Mouse (Mus musculus) neural tube, embryonic 11.5 days (tissue): ENCODE measurements around the gene Lhx6. TPM values are rescaled to one million over a fixed set of nuclear protein-coding genes. Genes with fewer than 3 reads are reported as not detected.

Source experiments
- ATAC-seq: fragments of 200-750 bp; cut with Nextera tagmentation; 2 replicates; pipeline ENCODE4 v1.8.0; 2017; ENCODE audit warnings: moderate number of reproducible peaks, mild to moderate bottlenecking, moderate TSS enrichment, moderate library complexity; ENCODE audit not compliant: insufficient read depth, low FRiP score, low TSS enrichment
- DNase-seq: peaks from one replicate; pipeline ENCODE4 v3.0.0-alpha.2; 2015; ENCODE audit warnings: low spot score
- H3K27ac ChIP-seq: fragments of 300-500 bp; sonication (generic); 2 replicates; pipeline ENCODE4 v1.5.1; 2014; ENCODE audit warnings: low read depth, mild to moderate bottlenecking, low read length
- H3K27me3 ChIP-seq: fragments of 300-500 bp; sonication (generic); 2 replicates; pipeline ENCODE4 v1.6.1; 2014; ENCODE audit warnings: mild to moderate bottlenecking, low read length, mixed read lengths; ENCODE audit not compliant: control insufficient read depth, insufficient read depth
- H3K36me3 ChIP-seq: fragments of 300-500 bp; sonication (generic); 2 replicates; pipeline ENCODE4 v1.6.1; 2014; ENCODE audit warnings: mild to moderate bottlenecking, low read length, moderate library complexity, mixed read lengths; ENCODE audit not compliant: control insufficient read depth, insufficient read depth
- H3K4me1 ChIP-seq: fragments of 300-500 bp; sonication (generic); 2 replicates; pipeline ENCODE4 v1.6.1; 2014; ENCODE audit warnings: low read length, mixed read lengths; ENCODE audit not compliant: control insufficient read depth, insufficient read depth
- H3K4me2 ChIP-seq: fragments of 300-500 bp; sonication (generic); 2 replicates; pipeline ENCODE4 v1.6.1; 2014; ENCODE audit warnings: low read depth, mild to moderate bottlenecking, moderate library complexity
- H3K4me3 ChIP-seq: fragments of 300-500 bp; sonication (generic); 2 replicates; pipeline ENCODE4 v1.5.1; 2014; ENCODE audit warnings: low read depth, low read length
- H3K9ac ChIP-seq: fragments of 300-500 bp; sonication (generic); 2 replicates; pipeline ENCODE4 v1.6.1; 2014; ENCODE audit warnings: mild to moderate bottlenecking, low read length
- H3K9me3 ChIP-seq: fragments of 300-500 bp; sonication (generic); 2 replicates; pipeline ENCODE4 v1.6.1; 2016; ENCODE audit warnings: low read length; ENCODE audit not compliant: control insufficient read depth
- WGBS: fragments of 180-500 bp; shearing (Covaris S2); extraction: QIAGEN DNeasy Blood & Tissue Kit; methylation state at CpG from one replicate; pipeline ENCODE4 v1.1.7; 2014; 5-methylcytosine and 5-hydroxymethylcytosine counted together
- polyA plus RNA-seq: library from polyadenylated mRNA; unstranded; fragments of >200 nt; fragmentation: Nextera tagmentation; extraction: Ambion mirVana; gene quantifications from 2 replicates; pipeline ENCODE4 v1.2.1, GENCODE M21; 2014

The Lhx6 gene
- polyA plus RNA-seq, 1 experiment from 2014 or later: 0.72 TPM

- DNase-seq (no peak), ATAC-seq (no peak)
- Histone ChIP-seq H3K4me2 (no peak overlapping the region), H3K27ac (no peak overlapping the region), H3K36me3 (peaks cover 4% of the 10 kb centered on the region), H3K27me3 (no peaks in the 10 kb centered on the region), H3K4me1 (no peaks in the 10 kb centered on the region), H3K9ac (no peak overlapping the region), H3K4me3 (no peak overlapping the region), H3K9me3 (no peaks in the 10 kb centered on the region)
- WGBS: 92% methylated on average over 9 of the region's 9 CpGs
Measured at GRCm38 (mm10) chr2:36126795-36127429, 21.7 kb upstream of the Lhx6 start.

DNA sequence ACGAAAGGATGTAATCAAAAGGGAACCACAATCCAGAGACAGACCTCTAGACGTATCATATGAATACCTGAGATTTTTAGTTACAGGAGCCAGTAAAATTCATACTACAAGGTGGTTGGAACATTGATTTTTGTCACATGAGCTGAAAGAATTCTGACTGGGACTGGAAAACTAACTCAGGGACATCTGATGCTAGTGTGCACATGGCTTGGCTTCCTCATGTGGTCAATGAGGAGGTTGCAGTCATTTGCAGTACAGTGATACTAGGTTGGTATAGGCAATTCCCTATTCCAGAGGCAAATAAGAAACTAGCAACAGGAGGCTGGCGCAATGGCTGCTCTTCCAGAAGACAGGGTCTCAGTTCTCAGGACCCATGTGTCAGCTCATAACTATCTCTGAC is 7.4 kb upstream of the Lhx6 start:
- ATAC-seq (no peak), DNase-seq (no peak)
- peaks cover 2% of the 10 kb centered on the region; the same call in 1 of the 2 replicates for H3K36me3 ChIP-seq
- H3K4me1 ChIP-seq: no peaks in the 10 kb centered on the region
- no peaks in the 10 kb centered on the region for H3K9me3 ChIP-seq
- no peak overlapping the region for H3K9ac ChIP-seq
- 77% methylated on average over 3 of the region's 3 CpGs for WGBS
- H3K4me2 ChIP-seq: no peak overlapping the region
- H3K27ac ChIP-seq: no peak overlapping the region
- H3K27me3 ChIP-seq: peaks cover 22% of the 10 kb centered on the region
- H3K4me3 ChIP-seq: no peak overlapping the region

DNA sequence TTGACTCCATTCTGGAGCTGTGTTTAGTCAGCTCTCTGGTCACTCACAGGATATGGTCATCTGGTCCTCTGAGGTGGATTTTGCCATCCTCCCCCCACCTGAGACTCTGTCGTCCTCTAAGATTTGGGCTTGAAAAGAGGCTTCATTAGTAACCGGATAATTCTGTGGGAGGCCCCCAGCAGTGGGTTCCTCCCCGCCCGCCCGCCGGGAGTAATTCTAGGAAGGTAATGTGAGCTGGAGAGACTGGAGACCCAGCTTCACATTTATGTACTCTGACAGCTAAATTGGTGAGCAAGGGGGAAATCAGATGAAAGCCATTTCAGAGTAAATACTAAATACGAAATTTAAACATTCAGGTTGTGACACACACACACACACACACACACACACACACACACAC is 3.4 kb upstream of the Lhx6 start:
- Histone ChIP-seq H3K4me2 (no peak overlapping the region), H3K27me3 (peaks cover 62% of the 10 kb centered on the region), H3K27ac (no peak overlapping the region), H3K9ac (no peak overlapping the region), H3K4me3 (no peak overlapping the region), H3K36me3 (no peaks in the 10 kb centered on the region), H3K9me3 (no peaks in the 10 kb centered on the region), H3K4me1 (peaks cover 12% of the 10 kb centered on the region; the same call in 1 of the 2 replicates)
- 7% methylated on average over 7 of the region's 7 CpGs for WGBS
- no peak for DNase-seq
- no peak for ATAC-seq

DNA sequence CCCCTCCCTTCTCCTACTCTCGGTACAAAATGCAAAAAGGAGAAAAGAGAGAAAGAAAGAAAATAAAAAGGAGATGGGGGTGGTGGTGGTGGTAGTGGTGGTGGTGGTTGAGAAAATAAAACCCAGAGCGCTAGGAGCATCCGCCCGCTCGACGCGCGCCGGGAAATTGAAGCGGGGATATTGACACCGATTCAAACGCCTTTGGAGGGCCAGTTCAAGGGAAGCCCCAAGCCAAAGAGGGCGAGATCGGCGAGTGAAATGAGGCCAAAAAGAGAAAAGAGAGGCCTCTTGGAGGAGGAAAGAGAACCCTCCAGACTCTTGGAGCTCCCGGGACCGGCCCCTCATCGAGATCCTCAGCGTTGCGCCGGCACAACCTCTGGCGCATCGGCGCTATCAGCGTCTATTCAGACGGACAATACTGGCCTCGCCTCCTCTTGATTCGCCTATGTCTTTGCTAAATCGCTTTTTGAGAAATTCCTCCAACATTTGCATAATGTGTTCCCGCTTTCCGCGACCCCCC is 712 bp downstream of the Lhx6 start:
- Histone ChIP-seq H3K9ac (no peak overlapping the region; the same call in 1 of the 2 replicates), H3K4me2 (peak overlapping the region; percentile 49), H3K27me3 (peaks cover 97% of the 10 kb centered on the region), H3K4me1 (peaks cover 15% of the 10 kb centered on the region; the same call in 1 of the 2 replicates), H3K27ac (no peak overlapping the region), H3K36me3 (no peaks in the 10 kb centered on the region), H3K9me3 (no peaks in the 10 kb centered on the region), H3K4me3 (peak overlapping the region; percentile 30)
- WGBS: under 1% methylated on average over 32 of the region's 32 CpGs
- DNase-seq (peak; percentile 64), ATAC-seq (no peak)

- peak overlapping the region; percentile 28 for H3K4me2 ChIP-seq
- H3K9me3 ChIP-seq: no peaks in the 10 kb centered on the region
- no peak overlapping the region for H3K27ac ChIP-seq
- no peak overlapping the region for H3K9ac ChIP-seq
- ATAC-seq: no peak
- peak overlapping the region; percentile 15 for H3K4me3 ChIP-seq
- peaks cover 15% of the 10 kb centered on the region; the same call in 1 of the 2 replicates for H3K4me1 ChIP-seq
- under 1% methylated on average over 38 of the region's 38 CpGs for WGBS
- no peaks in the 10 kb centered on the region for H3K36me3 ChIP-seq
- peak; percentile 59 for DNase-seq
- peaks cover 99% of the 10 kb centered on the region for H3K27me3 ChIP-seq
Measured at GRCm38 (mm10) chr2:36103555-36104367, 1.4 kb downstream of the Lhx6 start.

GRCm38 (mm10) chr2:36103069-36103554 is 2.1 kb downstream of the Lhx6 start:
- under 1% methylated on average over 21 of the region's 21 CpGs for WGBS

GRCm38 (mm10) chr2:36102559-36102946 is 2.7 kb downstream of the Lhx6 start:
- Histone ChIP-seq H3K9me3 (no peaks in the 10 kb centered on the region), H3K36me3 (no peaks in the 10 kb centered on the region), H3K4me1 (peaks cover 15% of the 10 kb centered on the region; the same call in 1 of the 2 replicates), H3K4me3 (no peak overlapping the region), H3K9ac (no peak overlapping the region), H3K4me2 (no peak overlapping the region), H3K27me3 (peaks cover 100% of the 10 kb centered on the region), H3K27ac (no peak overlapping the region)
- peak; percentile 61 for DNase-seq
- WGBS: under 1% methylated on average over 21 of the region's 21 CpGs
- ATAC-seq: peak; percentile 32; the same call in 1 of the 2 replicates

More at GRCm38 (mm10) chr2:36103069-36103554, 2.1 kb downstream of the Lhx6 start:
- Histone ChIP-seq H3K27me3 (peaks cover 100% of the 10 kb centered on the region), H3K9me3 (no peaks in the 10 kb centered on the region), H3K27ac (no peak overlapping the region), H3K36me3 (no peaks in the 10 kb centered on the region), H3K4me2 (no peak overlapping the region; the same call in 1 of the 2 replicates), H3K4me3 (no peak overlapping the region), H3K4me1 (peaks cover 15% of the 10 kb centered on the region; the same call in 1 of the 2 replicates), H3K9ac (no peak overlapping the region)
- ATAC-seq: no peak
- DNase-seq: peak; percentile 40

DNA sequence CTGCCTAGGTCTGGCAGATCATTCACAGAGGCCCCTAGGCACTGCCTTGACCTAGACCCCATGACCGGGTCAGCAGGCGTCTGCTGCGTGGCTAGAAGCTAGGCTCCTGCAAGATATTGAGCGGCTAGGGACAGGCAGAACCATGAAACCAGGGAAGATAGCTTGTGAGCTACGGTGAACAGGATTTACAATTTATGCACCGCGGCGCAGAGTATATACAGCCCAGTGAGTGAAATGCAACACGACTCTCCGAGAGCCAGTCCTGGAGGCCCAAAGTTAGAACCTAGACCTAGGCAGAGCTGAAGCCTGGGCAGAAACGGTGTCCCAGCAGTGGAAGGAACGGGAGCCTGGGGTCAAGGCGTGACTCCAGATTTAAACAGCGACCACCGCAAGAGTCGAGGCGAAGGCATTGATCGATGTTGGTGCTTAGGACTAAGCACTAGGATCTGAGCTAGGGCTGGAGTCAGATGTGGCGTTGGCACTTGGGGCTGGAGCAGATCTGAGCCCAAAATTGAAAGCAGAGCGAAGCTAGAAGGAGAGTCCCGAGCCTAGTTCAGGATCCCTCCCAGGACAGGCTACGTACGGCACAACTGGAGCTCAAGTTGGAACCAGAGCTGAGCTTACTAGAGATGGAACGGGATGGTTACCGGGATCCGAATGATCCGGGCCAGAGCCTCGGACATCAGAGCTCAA is 3.2 kb downstream of the Lhx6 start:
- Histone ChIP-seq H3K36me3 (no peaks in the 10 kb centered on the region), H3K4me3 (no peak overlapping the region), H3K9me3 (no peaks in the 10 kb centered on the region), H3K4me2 (no peak overlapping the region), H3K27ac (no peak overlapping the region), H3K27me3 (peaks cover 100% of the 10 kb centered on the region), H3K4me1 (peaks cover 15% of the 10 kb centered on the region; the same call in 1 of the 2 replicates), H3K9ac (no peak overlapping the region)
- peak; percentile 53 for DNase-seq
- WGBS: 2% methylated on average over 28 of the region's 28 CpGs
- ATAC-seq: 0 out of 2 replicates have a peak, but pooled peaks have one; percentile 9
